8 mouse cellular contexts compared by ENCODE assay signal in the genomic region with DNA sequence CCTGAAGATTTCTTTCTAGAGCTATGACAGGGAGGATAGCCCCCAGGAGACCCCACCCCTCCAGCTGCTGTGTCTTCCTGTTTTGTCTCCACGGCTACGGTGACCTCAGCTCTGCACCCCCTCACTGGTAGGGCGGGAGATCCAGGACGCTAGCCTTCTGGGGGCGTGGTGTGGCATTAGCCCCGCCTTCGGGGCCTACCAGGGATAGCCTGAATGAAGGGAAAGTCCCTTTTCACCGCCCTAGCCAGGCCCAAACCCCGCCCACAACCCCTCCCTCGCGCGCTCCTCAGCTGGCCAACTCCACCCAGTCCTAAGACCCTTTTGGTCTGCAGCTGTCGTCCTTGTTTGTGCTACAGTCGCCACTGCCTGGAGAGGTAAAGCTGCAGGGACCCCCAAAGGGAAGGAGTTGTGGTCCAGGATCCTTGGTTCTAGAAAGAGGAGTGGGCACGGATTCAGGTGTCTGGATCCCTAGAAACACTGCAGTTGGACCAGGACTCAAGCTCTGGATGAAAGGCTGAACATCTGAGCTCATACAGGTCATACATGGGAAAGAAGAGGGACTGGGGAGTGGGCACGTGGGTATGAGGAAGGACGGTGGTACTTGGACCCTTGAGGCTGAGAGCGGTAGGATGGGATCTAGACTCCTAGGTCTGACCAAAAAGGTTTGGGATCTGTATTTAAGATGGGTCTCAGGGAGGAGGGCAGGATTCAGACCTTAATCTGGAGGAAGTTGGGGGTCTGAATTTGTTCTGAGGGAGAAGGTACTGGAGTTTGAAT. TPM values are rescaled to one million over a fixed set of nuclear protein-coding genes. Genes with fewer than 3 reads are reported as not detected.
A peak's percentile ranks its signal among the peaks of the same experiment; 100 is the strongest.
DNase-seq lines count a peak whose midpoint lies in the region; ATAC-seq lines count a peak whose summit lies in the region.

No protein-coding gene starts in this region.

- H3K9me3 ChIP-seq in intestine, embryonic 16.5 days (ENCODE audit: control insufficient read depth, low read length): no peaks in the 10 kb centered on the region
- H3K9me3 ChIP-seq in midbrain, embryonic 10.5 days (replicated peaks): no peaks in the 10 kb centered on the region

- H3K27me3 ChIP-seq in intestine, embryonic 16.5 days (replicated peaks; ENCODE audit: control insufficient read depth, insufficient read depth, low read length): no peaks in the 10 kb centered on the region
- no peaks in the 10 kb centered on the region; the same call in 1 of the 2 replicates for H3K27me3 ChIP-seq in midbrain, embryonic 10.5 days (ENCODE audit: low read depth, poor library complexity, severe bottlenecking)

- H3K36me3 ChIP-seq in intestine, embryonic 16.5 days (ENCODE audit: control insufficient read depth, insufficient read depth, low read length): 0 out of 2 replicates have a peak, but pooled peaks cover 4% of the 10 kb centered on the region
- H3K36me3 ChIP-seq in midbrain, embryonic 10.5 days: peaks cover 12% of the 10 kb centered on the region

- peak; percentile 78 for ATAC-seq in intestine, embryonic 16.5 days

- peak overlapping the region; percentile 54 for H3K4me3 ChIP-seq in intestine, embryonic 16.5 days (ENCODE audit: low read length)
- H3K4me3 ChIP-seq in midbrain, embryonic 10.5 days: peak overlapping the region; percentile 57

- peak overlapping the region; percentile 94 for H3K27ac ChIP-seq in intestine, embryonic 16.5 days (ENCODE audit: low read length)
- peak overlapping the region; percentile 87 for H3K27ac ChIP-seq in midbrain, embryonic 10.5 days (replicated peaks)

- DNase-seq in adrenal gland, adult 2 months: peak; percentile 98
- peak; percentile 99 for DNase-seq in embryo, embryonic 10.5 days (ENCODE audit: low spot score)
- DNase-seq in gastrocnemius, postnatal 4 days (ENCODE audit: low spot score in 2 of 2): peak; percentile 88 to 98
- peak; percentile 83 to 86 for DNase-seq in left cerebral cortex, postnatal 36 days (ENCODE audit: low spot score in 2 of 2)
- peak; percentile 97 for DNase-seq in midbrain, embryonic 10.5 days (ENCODE audit: low spot score)
- peak; percentile 86 to 89 for DNase-seq in right cerebral cortex, postnatal 36 days (ENCODE audit: low spot score in 2 of 2)
- peak; percentile 98 for DNase-seq in yolk sac, embryonic 10.5 days (ENCODE audit: low spot score)

- H3K4me1 ChIP-seq in intestine, embryonic 16.5 days (ENCODE audit: control insufficient read depth, insufficient read depth, low read length): peaks cover 31% of the 10 kb centered on the region
- peaks cover 43% of the 10 kb centered on the region for H3K4me1 ChIP-seq in midbrain, embryonic 10.5 days

- H3K4me2 ChIP-seq in intestine, embryonic 16.5 days (ENCODE audit: low read depth, low read length): peak overlapping the region; percentile 69

- intact Hi-C loops in left cerebral cortex, postnatal 36 days (cut with DNase I): loop anchor here (10.0 kb wide), 1 partner anchor 1184 kb away; no protein-coding TSS in a partner anchor

- H3K9ac ChIP-seq in intestine, embryonic 16.5 days (ENCODE audit: low read depth, low read length): peak overlapping the region; percentile 76

- under 1% methylated on average over 18 of the region's 18 CpGs for WGBS in intestine, embryonic 16.5 days
- under 1% methylated on average over 18 of the region's 18 CpGs for WGBS in midbrain, embryonic 10.5 days

RNA-seq across cellular contexts. Expression of gene Prkcg, which starts 1.5 kb away (rescaled TPM):
- 1 to 10 TPM in 1 of 2 experiments, under 1 TPM in 1; 0.32 to 1.5 TPM for total RNA-seq in adrenal gland, adult 2 months (2021)
- 1.5 and 1.6 TPM in 2 replicates for polyA plus RNA-seq in adrenal gland, adult 2 months (2012; rRNA removed)
- total RNA-seq in gastrocnemius, postnatal 4 days (2021): 1 to 10 TPM; 2.5 to 4.6 TPM
- 0.16 and 0.28 TPM in 2 replicates for polyA plus RNA-seq in intestine, embryonic 16.5 days (2015; fragmentation: Nextera tagmentation; extraction: Ambion mirVana)
- total RNA-seq in left cerebral cortex, postnatal 36 days (2021): 100 to 1,000 TPM; 257 to 278 TPM
- 0.71 and 1.2 TPM in 2 replicates for polyA plus RNA-seq in midbrain, embryonic 10.5 days (2016; fragmentation: Nextera tagmentation; extraction: Ambion mirVana)

RNA-seq across cellular contexts. Expression of gene Myadm, which starts 1.6 kb away (rescaled TPM):
- total RNA-seq in adrenal gland, adult 2 months (2021): 10 to 100 TPM; 65.1 to 90.8 TPM
- 199 and 200 TPM in 2 replicates for polyA plus RNA-seq in adrenal gland, adult 2 months (2012; rRNA removed)
- total RNA-seq in gastrocnemius, postnatal 4 days (2021): 100 to 1,000 TPM; 195 to 196 TPM
- polyA plus RNA-seq in intestine, embryonic 16.5 days (2015; fragmentation: Nextera tagmentation; extraction: Ambion mirVana): 141 and 148 TPM in 2 replicates
- total RNA-seq in left cerebral cortex, postnatal 36 days (2021): 10 to 100 TPM; 64.1 to 67.8 TPM
- 29.6 and 35.1 TPM in 2 replicates for polyA plus RNA-seq in midbrain, embryonic 10.5 days (2016; fragmentation: Nextera tagmentation; extraction: Ambion mirVana)

RNA-seq across cellular contexts. Expression of gene Nlrp12, which starts 40.9 kb away (rescaled TPM):
- not detected for total RNA-seq in adrenal gland, adult 2 months (2021)
- 0.01 TPM in 1 of 2 replicates, not detected in the other for polyA plus RNA-seq in adrenal gland, adult 2 months (2012; rRNA removed)
- total RNA-seq in gastrocnemius, postnatal 4 days (2021): not detected
- 0.01 TPM in 1 of 2 replicates, not detected in the other for polyA plus RNA-seq in intestine, embryonic 16.5 days (2015; fragmentation: Nextera tagmentation; extraction: Ambion mirVana)
- not detected for total RNA-seq in left cerebral cortex, postnatal 36 days (2021)
- polyA plus RNA-seq in midbrain, embryonic 10.5 days (2016; fragmentation: Nextera tagmentation; extraction: Ambion mirVana): not detected in 2 replicates

RNA-seq across cellular contexts. Expression of gene Cacng7, which starts 42.3 kb away (rescaled TPM):
- total RNA-seq in adrenal gland, adult 2 months (2021): 10 to 100 TPM in 1 of 2 experiments, 1 to 10 TPM in 1; 9.1 to 14.2 TPM
- 11.4 and 14.8 TPM in 2 replicates for polyA plus RNA-seq in adrenal gland, adult 2 months (2012; rRNA removed)
- total RNA-seq in gastrocnemius, postnatal 4 days (2021): 10 to 100 TPM; 18.9 to 20.5 TPM
- 0.53 and 1.1 TPM in 2 replicates for polyA plus RNA-seq in intestine, embryonic 16.5 days (2015; fragmentation: Nextera tagmentation; extraction: Ambion mirVana)
- 100 to 1,000 TPM; 182 to 196 TPM for total RNA-seq in left cerebral cortex, postnatal 36 days (2021)
- 1.7 and 2.7 TPM in 2 replicates for polyA plus RNA-seq in midbrain, embryonic 10.5 days (2016; fragmentation: Nextera tagmentation; extraction: Ambion mirVana)

Comparison
In these comparisons a context has a peak if more than half of its experiments do, and no peak if none do; other contexts are left out.
1. Peak in every context shown above with its lines: DNase-seq, ATAC-seq, H3K4me3 ChIP-seq and H3K27ac ChIP-seq.
2. RNA of gene Prkcg, which starts 1.5 kb away (total RNA-seq): 257 to 278 TPM in left cerebral cortex, postnatal 36 days; 2.5 to 4.6 TPM in gastrocnemius, postnatal 4 days and 0.32 to 1.5 TPM in adrenal gland, adult 2 months; every median in the first group is over 10 times any median in the second.